Mouse (Mus musculus): ENCODE data around the gene Obox6.

The Obox6 gene

DNA sequence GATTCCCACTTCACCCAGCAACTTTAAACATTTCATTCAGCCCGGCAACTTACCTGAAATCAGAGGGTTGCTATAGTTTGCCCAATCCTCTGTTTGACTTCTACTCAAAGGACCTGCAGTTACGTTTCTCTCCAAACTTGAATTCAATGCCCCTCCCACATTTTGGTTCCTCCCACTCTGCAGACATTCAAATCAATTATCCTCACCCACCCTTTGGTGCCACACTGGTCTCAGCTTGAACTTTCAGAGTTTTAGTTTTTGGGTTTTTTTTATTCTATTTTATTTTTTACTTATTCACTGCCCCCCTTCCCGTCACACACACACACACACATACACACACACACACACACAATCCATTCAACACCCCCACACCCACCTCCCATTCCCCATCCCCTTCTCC lies at the start of gene Obox6:
Gene Obox6 (minus strand): TSS at position 101 of the 400 bp plus-strand sequence.
- DNase-seq (ENCODE audit: low read depth): no peak

DNA sequence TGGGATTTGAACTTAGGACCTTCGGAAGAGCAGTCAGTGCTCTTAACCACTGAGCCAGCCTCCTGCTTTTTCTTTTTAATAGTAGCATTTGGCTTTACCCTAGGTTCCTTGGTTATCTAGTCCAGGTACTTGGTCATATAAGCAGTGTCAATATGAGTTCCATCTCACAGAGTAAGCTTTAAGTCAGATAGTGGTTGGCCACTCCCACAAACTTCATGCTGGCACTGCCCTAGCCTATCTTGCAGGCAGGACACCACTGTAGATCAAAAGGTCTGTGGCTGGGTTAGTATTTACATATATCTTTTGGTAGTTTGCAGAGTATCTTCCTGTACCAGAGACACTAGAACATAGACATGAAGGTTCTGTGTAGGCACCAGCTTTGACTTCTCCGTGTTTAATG lies 44.6 kb upstream of the Obox6 start:
- no peak for DNase-seq (ENCODE audit: low read depth)

DNA sequence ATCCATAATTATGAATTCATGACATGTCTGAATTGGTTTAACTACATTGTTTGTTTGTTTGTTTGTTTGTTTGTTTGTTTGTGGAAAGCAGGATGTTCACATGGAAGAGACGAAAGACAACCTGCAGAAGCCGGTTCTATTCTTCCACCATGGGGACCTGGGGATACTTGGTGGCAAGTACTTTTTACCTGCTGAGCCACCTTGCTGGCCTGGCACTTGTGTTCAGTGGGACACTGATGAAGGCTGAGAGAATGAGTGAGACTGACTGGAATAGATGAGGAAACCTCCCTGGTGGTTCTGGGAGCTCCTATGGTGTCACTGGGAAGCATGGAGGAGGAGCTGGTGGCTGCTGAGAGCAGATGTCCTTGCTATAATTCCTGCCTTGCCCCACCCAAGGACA lies 42.8 kb upstream of the Obox6 start, which contains the start of gene Crxos:
Gene Crxos (plus strand): TSS at position 301 of the 400 bp plus-strand sequence.
- DNase-seq (ENCODE audit: low read depth): no peak

DNA sequence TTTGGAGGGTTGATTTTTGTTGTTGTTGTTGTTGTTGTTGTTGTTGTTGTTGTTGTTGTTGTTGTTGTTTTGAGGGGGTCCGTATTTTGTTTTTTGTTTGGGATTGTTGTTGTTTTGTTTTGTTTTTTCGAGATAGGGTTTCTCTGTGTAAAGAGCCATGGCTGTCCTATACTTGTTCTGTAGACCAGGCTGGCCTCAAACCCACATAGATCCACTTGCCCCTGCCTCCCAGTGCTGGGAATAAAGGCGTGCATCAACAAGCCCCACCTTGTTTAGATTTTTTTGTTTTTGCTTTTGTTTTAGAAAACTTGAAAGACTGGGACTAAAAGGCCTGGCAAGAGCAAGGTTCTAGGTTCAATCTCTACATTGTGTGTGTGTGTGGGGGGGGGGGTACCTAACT lies 42.4 kb upstream of the Obox6 start:
- DNase-seq (ENCODE audit: low read depth): no peak

DNA sequence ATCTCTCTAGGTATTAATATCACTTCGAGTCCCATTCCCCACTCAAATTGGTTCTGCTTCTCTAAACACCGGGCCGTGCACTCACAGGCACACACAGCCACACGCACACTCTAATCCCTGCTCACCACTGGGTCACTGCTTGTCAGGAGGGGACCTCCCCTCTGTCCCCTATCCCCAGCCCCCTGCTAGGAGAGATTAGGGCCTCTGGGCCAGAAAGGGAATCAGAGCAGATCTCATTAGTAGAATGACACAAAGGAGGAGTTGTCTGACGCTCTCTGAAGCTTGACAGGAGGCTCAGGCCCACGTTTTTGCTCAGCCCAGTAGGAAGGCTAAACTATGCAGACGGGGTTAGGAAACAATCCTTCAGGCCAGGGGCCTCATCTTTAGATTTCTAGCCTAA lies 41.9 kb upstream of the Obox6 start:
- no peak for DNase-seq (ENCODE audit: low read depth)

DNA sequence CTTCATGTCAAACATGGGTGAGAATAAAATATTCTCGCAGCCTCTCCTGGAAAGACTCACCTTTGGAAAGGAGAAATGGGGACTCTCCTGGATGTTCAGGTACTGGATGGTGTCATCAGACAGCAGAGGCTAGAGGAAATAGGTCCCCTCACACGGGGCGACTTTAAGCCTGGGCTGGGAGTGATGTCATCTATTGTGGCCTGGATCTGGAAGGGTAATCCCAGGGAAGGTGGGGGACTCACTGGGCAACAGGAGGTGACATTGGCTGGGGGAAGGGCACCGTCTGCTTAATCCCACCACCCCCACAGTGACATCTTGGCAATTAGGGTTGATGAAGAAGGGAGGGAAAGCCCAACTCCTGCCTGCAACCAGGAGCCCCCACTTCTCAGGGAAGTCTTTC lies 40.3 kb upstream of the Obox6 start, which contains the start of gene Crx:
Gene Crx (minus strand): TSS at position 213 of the 400 bp plus-strand sequence.
- no peak for DNase-seq (ENCODE audit: low read depth)

DNA sequence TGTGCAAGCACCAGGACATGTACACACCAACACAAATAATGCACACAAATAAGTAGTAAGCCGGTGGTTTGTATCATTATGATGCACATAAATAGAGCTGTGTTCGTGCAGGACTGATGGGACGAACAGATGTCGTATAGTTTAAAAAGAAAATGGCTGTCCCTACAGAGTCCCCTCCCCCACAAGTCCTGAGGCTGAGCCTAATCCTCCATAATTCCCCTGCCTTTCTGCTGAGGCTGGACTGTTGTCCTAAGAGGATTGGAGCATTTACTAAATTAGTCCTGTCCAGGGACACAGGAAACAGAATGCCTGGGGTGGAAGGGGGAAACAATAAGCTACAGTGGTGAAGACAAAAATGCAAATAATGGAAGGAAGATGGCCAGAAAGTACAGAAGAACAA lies 24.6 kb upstream of the Obox6 start:
- DNase-seq (ENCODE audit: low read depth): no peak

DNA sequence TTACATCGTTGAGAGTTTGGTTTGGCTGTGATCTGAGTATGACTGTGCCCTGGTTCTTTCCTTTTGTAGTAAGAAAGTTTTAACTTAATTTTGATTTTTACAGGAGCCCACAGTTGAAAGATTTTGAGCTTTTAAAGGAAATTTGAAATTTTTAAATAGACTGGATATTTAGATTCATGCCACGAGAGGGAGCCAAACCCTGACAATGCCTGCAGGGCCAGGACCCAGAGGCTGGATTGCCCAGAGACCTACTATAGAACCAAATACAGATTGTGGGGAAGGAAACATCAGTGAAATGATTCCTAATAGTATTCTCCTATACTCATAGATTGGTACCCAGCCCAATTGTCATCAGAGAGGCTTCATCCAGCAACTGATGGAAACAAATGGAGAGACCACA lies 20.2 kb upstream of the Obox6 start:
- no peak for DNase-seq (ENCODE audit: low read depth)
